9 mouse cellular contexts compared by ENCODE assay signal in genomic region chr5:144258131-144258611, GRCm38 (mm10). TPM values are rescaled to one million over a fixed set of nuclear protein-coding genes. Genes with fewer than 3 reads are reported as not detected.
A peak's percentile ranks its signal among the peaks of the same experiment; 100 is the strongest.
DNase-seq lines count a peak whose midpoint lies in the region; ATAC-seq and TF ChIP-seq lines count a peak whose summit lies in the region.
"Had no signal": no experiment of that assay in that cellular context is flagged by ENCODE, and none has a peak within 500 bp of the region (broad histone marks: within the 10 kb centered on the region; RNA-seq: fewer than 3 reads in every experiment).

No protein-coding gene starts in this region.

- ATAC-seq in lung, embryonic 15.5 days (ENCODE audit: borderline replicate concordance, extremely low read depth, low FRiP score, low TSS enrichment) = peak; percentile 15; the same call in 1 of the 2 replicates
- no peak for ATAC-seq in stomach, embryonic 16.5 days (ENCODE audit: insufficient read depth, low FRiP score)

- intact Hi-C loops in heart, adult 2 months (cut with DNase I) = no loop called here

- H3K4me3 ChIP-seq in heart, adult 2 months = peak overlapping the region; percentile 38; the same call in 1 of the 2 replicates
- peak overlapping the region; percentile 83 for H3K4me3 ChIP-seq in lung, embryonic 15.5 days
- peak overlapping the region; percentile 94 for H3K4me3 ChIP-seq in stomach, embryonic 16.5 days (replicated peaks; ENCODE audit: low read length)
- H3K4me3 ChIP-seq: erythroblast, embryonic 14.5 days had no signal

- TF ChIP-seq POLR2A in heart, adult 2 months (IDR thresholded peaks at IDR 0.05; ENCODE audit: insufficient read depth, low read depth, low read length) = peak; percentile 49; the same call in 1 of the 2 replicates

- peak; percentile 62 to 84 for DNase-seq in adrenal gland, adult (ENCODE audit: inconsistent age in 2 of 2, low spot score in 1 of 2)
- DNase-seq in adrenal gland, postnatal 4 days (ENCODE audit: low spot score in 2 of 2) = no peak
- peak; percentile 38 to 60 for DNase-seq in cerebellum, postnatal 25 days
- DNase-seq in heart, adult 2 months = peak; percentile 71 to 86
- peak; percentile 94 for DNase-seq in kidney, adult 11 months
- no peak for DNase-seq in frontal cortex, postnatal 25 days (ENCODE audit: low spot score in 2 of 2)

- peak overlapping the region; percentile 94 for H3K27ac ChIP-seq in heart, adult 2 months
- H3K27ac ChIP-seq in lung, embryonic 15.5 days = peak overlapping the region; percentile 93
- peak overlapping the region; percentile 58 for H3K27ac ChIP-seq in stomach, embryonic 16.5 days (ENCODE audit: low read length)

- no peak for TF ChIP-seq CTCF in heart, adult 2 months (IDR thresholded peaks at IDR 0.05)

- H3K27me3 ChIP-seq in heart, adult 2 months (ENCODE audit: control insufficient read depth, insufficient read depth, low read length) = no peaks in the 10 kb centered on the region
- no peaks in the 10 kb centered on the region for H3K27me3 ChIP-seq in lung, embryonic 15.5 days
- H3K27me3 ChIP-seq in stomach, embryonic 16.5 days (ENCODE audit: control insufficient read depth, insufficient read depth, low read length) = no peaks in the 10 kb centered on the region

- H3K4me1 ChIP-seq in heart, adult 2 months (ENCODE audit: control insufficient read depth, insufficient read depth, low read length) = peaks cover 42% of the 10 kb centered on the region
- H3K4me1 ChIP-seq in lung, embryonic 15.5 days = peaks cover 69% of the 10 kb centered on the region
- H3K4me1 ChIP-seq in stomach, embryonic 16.5 days (ENCODE audit: control insufficient read depth, insufficient read depth, low read length) = peaks cover 55% of the 10 kb centered on the region

- peaks cover 18% of the 10 kb centered on the region for H3K36me3 ChIP-seq in heart, adult 2 months (ENCODE audit: control insufficient read depth, insufficient read depth, low read length)
- peaks cover 12% of the 10 kb centered on the region; the same call in 1 of the 2 replicates for H3K36me3 ChIP-seq in lung, embryonic 15.5 days
- no peaks in the 10 kb centered on the region for H3K36me3 ChIP-seq in stomach, embryonic 16.5 days (ENCODE audit: control insufficient read depth, insufficient read depth, low read length)

- TF ChIP-seq EP300 in heart, adult 2 months (IDR thresholded peaks at IDR 0.05; ENCODE audit: insufficient read depth, low read depth, low read length) = peak; percentile 86

- peak overlapping the region; percentile 65 for H3K9ac ChIP-seq in heart, adult 2 months (ENCODE audit: low read depth, low read length)
- H3K9ac ChIP-seq in lung, embryonic 15.5 days = peak overlapping the region; percentile 5; the same call in 1 of the 2 replicates
- peak overlapping the region; percentile 98 for H3K9ac ChIP-seq in stomach, embryonic 16.5 days (ENCODE audit: low read length)

- peaks cover 20% of the 10 kb centered on the region for H3K79me2 ChIP-seq in heart, adult 2 months (replicated peaks; ENCODE audit: control insufficient read depth, insufficient read depth, low read length)

- H3K4me2 ChIP-seq in lung, embryonic 15.5 days = peak overlapping the region; percentile 81
- peak overlapping the region; percentile 82 for H3K4me2 ChIP-seq in stomach, embryonic 16.5 days (ENCODE audit: low read depth, low read length)

- 11% methylated on average over 14 of the region's 14 CpGs for WGBS in heart, adult 2 months
- 8% methylated on average over 14 of the region's 14 CpGs for WGBS in lung, embryonic 15.5 days
- WGBS in stomach, embryonic 16.5 days = 21% methylated on average over 14 of the region's 14 CpGs

- no peaks in the 10 kb centered on the region for H3K9me3 ChIP-seq in lung, embryonic 15.5 days
- H3K9me3 ChIP-seq in stomach, embryonic 16.5 days (replicated peaks; ENCODE audit: control insufficient read depth, low read length) = no peaks in the 10 kb centered on the region

RNA-seq across cellular contexts. Expression of gene Bri3, which starts 13.9 kb away (rescaled TPM):
- total RNA-seq in adrenal gland, postnatal 4 days (2021) = 100 to 1,000 TPM; 102 to 108 TPM
- total RNA-seq in heart, adult 2 months (2021) = 100 to 1,000 TPM; 129 to 152 TPM
- 240 and 258 TPM in 2 replicates for polyA plus RNA-seq in heart, adult 2 months (2012; rRNA removed)
- 123 and 129 TPM in 2 replicates for polyA plus RNA-seq in lung, embryonic 15.5 days (2015; fragmentation: Nextera tagmentation; extraction: Ambion mirVana)
- polyA plus RNA-seq in stomach, embryonic 16.5 days (2015; fragmentation: Nextera tagmentation; extraction: Ambion mirVana) = 88.0 and 93.6 TPM in 2 replicates

RNA-seq across cellular contexts. Expression of gene Tecpr1, which starts 34.8 kb away (rescaled TPM):
- total RNA-seq in adrenal gland, postnatal 4 days (2021) = 10 to 100 TPM; 68.5 to 70.9 TPM
- 10 to 100 TPM; 24.2 to 27.6 TPM for total RNA-seq in heart, adult 2 months (2021)
- 33.7 and 34.9 TPM in 2 replicates for polyA plus RNA-seq in heart, adult 2 months (2012; rRNA removed)
- polyA plus RNA-seq in lung, embryonic 15.5 days (2015; fragmentation: Nextera tagmentation; extraction: Ambion mirVana) = 21.2 and 25.1 TPM in 2 replicates
- 24.7 and 25.4 TPM in 2 replicates for polyA plus RNA-seq in stomach, embryonic 16.5 days (2015; fragmentation: Nextera tagmentation; extraction: Ambion mirVana)

Comparison
In these comparisons a context has a peak if more than half of its experiments do, and no peak if none do; other contexts are left out.
1. DNase-seq: peak in adrenal gland, adult (2 of 2), cerebellum, postnatal 25 days (2 of 2), heart, adult 2 months (2 of 2) and kidney, adult 11 months (single experiment); none in adrenal gland, postnatal 4 days (0 of 2) and frontal cortex, postnatal 25 days (0 of 2).
2. H3K4me3 ChIP-seq: peak in every context shown above with its lines; median percentile 94 in stomach, embryonic 16.5 days; 83 in lung, embryonic 15.5 days; 38 in heart, adult 2 months.
3. H3K9ac ChIP-seq: peak in every context shown above with its lines; median percentile 98 in stomach, embryonic 16.5 days; 65 in heart, adult 2 months; 5 in lung, embryonic 15.5 days.
4. Peak in every context shown above with its lines, with median percentiles within 50 percentile points of each other: H3K27ac ChIP-seq.